Mouse (Mus musculus): ENCODE measurements around the gene Tcf19. TPM values are rescaled to one million over a fixed set of nuclear protein-coding genes. Genes with fewer than 3 reads are reported as not detected.

The Tcf19 gene
- polyA plus RNA-seq, 1 experiment from 2014 or later: 61.1 TPM

- Histone ChIP-seq H3K27me3 (peaks cover 50% of the 10 kb centered on the region), H3K4me1 (peaks cover 15% of the 10 kb centered on the region), H3K4me2 (replicated peaks) (no peak within 1 kb of the TSS), H3K9me3 (no peaks in the 10 kb centered on the region), H3K4me3 (no peak within 1 kb of the TSS), H3K36me3 (no peaks in the 10 kb centered on the region), H3K9ac (no peak within 1 kb of the TSS), H3K27ac (no peak within 1 kb of the TSS)
- no peak for ATAC-seq (ENCODE audit: insufficient number of reproducible peaks, insufficient read depth, low FRiP score, low TSS enrichment)
- WGBS: 25% methylated on average over 13 of the region's 13 CpGs
These were observed 10.8 kb downstream of the Tcf19 start, which contains the start of gene Pou5f1 for GRCm38 (mm10) chr17:35505776-35506175. Pou5f1 (plus strand) TSS chr17:35506018.

GRCm38 (mm10) chr17:35504628-35505481 is 11.8 kb downstream of the Tcf19 start:
- ATAC-seq (ENCODE audit: insufficient number of reproducible peaks, insufficient read depth, low FRiP score, low TSS enrichment): no peak
- Histone ChIP-seq H3K36me3 (no peaks in the 10 kb centered on the region), H3K4me3 (no peak overlapping the region), H3K9ac (no peak overlapping the region), H3K9me3 (no peaks in the 10 kb centered on the region), H3K27me3 (peaks cover 50% of the 10 kb centered on the region), H3K4me1 (peaks cover 15% of the 10 kb centered on the region), H3K27ac (no peak overlapping the region), H3K4me2 (replicated peaks) (no peak overlapping the region)
- WGBS: 25% methylated on average over 8 of the region's 8 CpGs

DNA sequence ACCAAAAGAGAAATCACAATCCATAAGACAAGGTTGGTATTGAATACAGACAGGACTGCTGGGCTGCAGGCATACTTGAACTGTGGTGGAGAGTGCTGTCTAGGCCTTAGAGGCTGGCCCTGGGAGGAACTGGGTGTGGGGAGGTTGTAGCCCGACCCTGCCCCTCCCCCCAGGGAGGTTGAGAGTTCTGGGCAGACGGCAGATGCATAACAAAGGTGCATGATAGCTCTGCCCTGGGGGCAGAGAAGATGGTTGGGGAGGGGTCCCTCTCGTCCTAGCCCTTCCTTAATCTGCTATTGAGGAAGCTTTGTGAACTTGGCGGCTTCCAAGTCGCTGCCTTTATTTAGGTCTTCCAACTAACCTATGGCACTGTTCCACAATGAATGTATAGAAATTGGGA is 12.8 kb downstream of the Tcf19 start:
- H3K4me3 ChIP-seq: no peak overlapping the region
- WGBS: 19% methylated on average over 5 of the region's 5 CpGs
- H3K27me3 ChIP-seq: peaks cover 42% of the 10 kb centered on the region
- no peaks in the 10 kb centered on the region for H3K36me3 ChIP-seq
- no peak for ATAC-seq (ENCODE audit: insufficient number of reproducible peaks, insufficient read depth, low FRiP score, low TSS enrichment)
- no peak overlapping the region for H3K4me2 ChIP-seq (replicated peaks)
- peaks cover 12% of the 10 kb centered on the region for H3K4me1 ChIP-seq
- H3K9ac ChIP-seq: no peak overlapping the region
- no peak overlapping the region for H3K27ac ChIP-seq
- no peaks in the 10 kb centered on the region for H3K9me3 ChIP-seq

DNA sequence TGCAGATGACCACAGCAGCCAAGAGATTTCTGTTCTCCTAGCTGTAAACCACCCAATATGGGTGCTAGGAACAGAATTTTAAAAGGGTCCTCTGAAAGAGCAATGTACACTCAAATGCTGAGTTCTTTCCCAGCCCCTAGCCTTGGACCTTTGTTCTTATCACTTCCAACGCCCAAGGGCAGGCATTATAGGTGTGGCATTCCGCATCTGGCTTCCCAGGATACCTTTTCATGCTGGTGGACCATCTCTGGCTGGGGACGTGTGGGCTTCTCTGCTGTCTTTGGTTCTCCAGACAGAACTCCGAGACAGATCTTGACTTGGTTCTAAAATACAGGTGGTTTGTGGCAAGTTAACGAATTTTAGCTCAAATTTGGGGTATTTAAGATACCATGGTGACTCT is 13.9 kb downstream of the Tcf19 start:
- ATAC-seq (ENCODE audit: insufficient number of reproducible peaks, insufficient read depth, low FRiP score, low TSS enrichment): no peak
- peak overlapping the region; percentile 68 for H3K27ac ChIP-seq
- no peak overlapping the region for H3K9ac ChIP-seq
- 56% methylated on average over 5 of the region's 5 CpGs for WGBS
- H3K4me1 ChIP-seq: peaks cover 12% of the 10 kb centered on the region
- no peaks in the 10 kb centered on the region for H3K36me3 ChIP-seq
- H3K27me3 ChIP-seq: peaks cover 38% of the 10 kb centered on the region
- H3K9me3 ChIP-seq: no peaks in the 10 kb centered on the region
- no peak overlapping the region for H3K4me3 ChIP-seq
- H3K4me2 ChIP-seq (replicated peaks): no peak overlapping the region

GRCm38 (mm10) chr17:35502226-35502625 is 14.4 kb downstream of the Tcf19 start:
- H3K9me3 ChIP-seq: no peaks in the 10 kb centered on the region
- ATAC-seq (ENCODE audit: insufficient number of reproducible peaks, insufficient read depth, low FRiP score, low TSS enrichment): no peak; the same call in 1 of the 2 replicates
- H3K36me3 ChIP-seq: no peaks in the 10 kb centered on the region
- peak overlapping the region; percentile 68 for H3K27ac ChIP-seq
- peaks cover 33% of the 10 kb centered on the region for H3K27me3 ChIP-seq
- WGBS: 3% methylated on average over 6 of the region's 6 CpGs
- H3K4me1 ChIP-seq: peaks cover 12% of the 10 kb centered on the region
- no peak overlapping the region for H3K4me3 ChIP-seq
- H3K4me2 ChIP-seq (replicated peaks): no peak overlapping the region
- no peak overlapping the region for H3K9ac ChIP-seq

DNA sequence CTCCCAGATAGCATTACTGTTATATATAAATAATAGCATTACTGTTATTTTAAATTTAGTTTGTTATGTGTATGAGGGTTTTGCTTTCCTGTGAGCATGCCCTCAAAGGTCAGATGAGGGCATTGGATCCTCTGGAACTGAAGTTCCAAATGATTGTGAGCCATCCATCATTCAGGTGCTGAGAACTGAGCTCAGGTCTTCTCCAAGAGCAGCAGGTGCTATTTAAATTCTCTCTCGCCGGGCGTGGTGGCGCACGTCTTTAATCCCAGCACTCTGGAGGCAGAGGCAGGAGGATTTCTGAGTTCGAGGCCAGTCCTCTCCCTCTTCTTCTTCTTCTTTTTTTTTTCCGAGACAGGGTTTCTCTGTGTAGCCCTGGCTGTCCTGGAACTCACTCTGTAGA is 19.5 kb downstream of the Tcf19 start:
- Histone ChIP-seq H3K4me3 (no peak overlapping the region), H3K9me3 (no peaks in the 10 kb centered on the region), H3K4me2 (replicated peaks) (no peak overlapping the region), H3K9ac (no peak overlapping the region), H3K27me3 (no peaks in the 10 kb centered on the region), H3K4me1 (peaks cover 5% of the 10 kb centered on the region; the same call in 1 of the 2 replicates), H3K36me3 (no peaks in the 10 kb centered on the region), H3K27ac (no peak overlapping the region)
- WGBS: 93% methylated on average over 7 of the region's 7 CpGs
- no peak for ATAC-seq (ENCODE audit: insufficient number of reproducible peaks, insufficient read depth, low FRiP score, low TSS enrichment)

DNA sequence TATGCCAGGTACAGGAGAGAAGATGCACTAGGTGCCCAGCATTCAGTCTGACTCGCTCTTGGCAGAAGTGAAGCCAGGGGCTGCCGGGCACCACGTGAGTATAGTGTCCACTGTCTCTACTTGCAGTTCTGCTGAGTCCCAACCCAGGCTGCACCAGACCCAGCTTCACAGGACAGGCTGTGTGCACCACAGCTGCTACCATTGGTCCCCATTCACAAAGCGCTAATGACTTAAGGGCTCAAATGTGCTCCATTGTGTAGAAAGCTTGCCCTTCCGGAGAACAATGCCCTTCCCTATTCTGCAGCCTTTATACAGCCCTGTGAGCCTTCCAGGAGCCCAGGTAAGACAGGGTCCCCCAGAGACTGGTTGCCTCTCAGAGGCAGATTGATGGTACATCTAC is 26.3 kb downstream of the Tcf19 start:
- no peak overlapping the region for H3K4me2 ChIP-seq (replicated peaks)
- no peak for ATAC-seq (ENCODE audit: insufficient number of reproducible peaks, insufficient read depth, low FRiP score, low TSS enrichment)
- no peaks in the 10 kb centered on the region for H3K4me1 ChIP-seq
- 57% methylated on average over 5 of the region's 5 CpGs for WGBS
- H3K27me3 ChIP-seq: no peaks in the 10 kb centered on the region
- no peaks in the 10 kb centered on the region for H3K36me3 ChIP-seq
- H3K9me3 ChIP-seq: no peaks in the 10 kb centered on the region
- H3K4me3 ChIP-seq: no peak overlapping the region
- H3K27ac ChIP-seq: no peak overlapping the region
- no peak overlapping the region for H3K9ac ChIP-seq

DNA sequence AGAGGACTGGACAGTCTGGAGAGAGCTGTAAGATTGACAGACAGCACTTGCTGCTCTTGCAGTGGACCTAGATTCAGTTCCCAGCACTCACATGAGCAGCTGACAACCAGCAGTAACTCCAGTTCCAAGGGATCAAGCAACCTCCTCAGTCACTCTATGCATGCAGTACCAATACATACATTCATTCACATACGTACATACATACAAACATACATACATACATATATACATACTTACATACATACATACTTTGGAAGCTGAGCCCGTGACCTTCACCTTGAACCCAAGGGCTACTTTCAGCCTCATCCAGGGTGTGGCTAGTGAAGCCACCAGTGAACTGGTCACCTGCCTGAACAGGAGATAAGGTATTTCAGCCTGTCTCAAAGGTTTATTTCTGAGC is 28.6 kb downstream of the Tcf19 start:
- Histone ChIP-seq H3K9ac (no peak overlapping the region), H3K27ac (no peak overlapping the region), H3K4me1 (no peaks in the 10 kb centered on the region), H3K36me3 (no peaks in the 10 kb centered on the region), H3K4me2 (replicated peaks) (no peak overlapping the region), H3K27me3 (no peaks in the 10 kb centered on the region; the same call in 1 of the 2 replicates), H3K4me3 (no peak overlapping the region), H3K9me3 (no peaks in the 10 kb centered on the region)
- ATAC-seq (ENCODE audit: insufficient number of reproducible peaks, insufficient read depth, low FRiP score, low TSS enrichment): no peak
- 90% methylated on average over 2 of the region's 2 CpGs for WGBS

GRCm38 (mm10) chr17:35486726-35487125 is 29.9 kb downstream of the Tcf19 start:
- Histone ChIP-seq H3K36me3 (no peaks in the 10 kb centered on the region), H3K4me2 (replicated peaks) (no peak overlapping the region), H3K9ac (no peak overlapping the region), H3K27me3 (no peaks in the 10 kb centered on the region; the same call in 1 of the 2 replicates), H3K4me3 (no peak overlapping the region), H3K4me1 (no peaks in the 10 kb centered on the region), H3K27ac (no peak overlapping the region), H3K9me3 (no peaks in the 10 kb centered on the region)
- ATAC-seq (ENCODE audit: insufficient number of reproducible peaks, insufficient read depth, low FRiP score, low TSS enrichment): no peak
- WGBS: 45% methylated on average over 10 of the region's 10 CpGs

- ATAC-seq (ENCODE audit: insufficient number of reproducible peaks, insufficient read depth, low FRiP score, low TSS enrichment): no peak
- Histone ChIP-seq H3K9ac (no peak overlapping the region), H3K27ac (no peak overlapping the region), H3K4me1 (no peaks in the 10 kb centered on the region), H3K4me2 (replicated peaks) (no peak overlapping the region), H3K36me3 (no peaks in the 10 kb centered on the region), H3K4me3 (no peak overlapping the region), H3K9me3 (no peaks in the 10 kb centered on the region), H3K27me3 (no peaks in the 10 kb centered on the region; the same call in 1 of the 2 replicates)
- WGBS: 31% methylated on average over 4 of the region's 4 CpGs
These were observed 30.9 kb downstream of the Tcf19 start for GRCm38 (mm10) chr17:35485702-35486101.

DNA sequence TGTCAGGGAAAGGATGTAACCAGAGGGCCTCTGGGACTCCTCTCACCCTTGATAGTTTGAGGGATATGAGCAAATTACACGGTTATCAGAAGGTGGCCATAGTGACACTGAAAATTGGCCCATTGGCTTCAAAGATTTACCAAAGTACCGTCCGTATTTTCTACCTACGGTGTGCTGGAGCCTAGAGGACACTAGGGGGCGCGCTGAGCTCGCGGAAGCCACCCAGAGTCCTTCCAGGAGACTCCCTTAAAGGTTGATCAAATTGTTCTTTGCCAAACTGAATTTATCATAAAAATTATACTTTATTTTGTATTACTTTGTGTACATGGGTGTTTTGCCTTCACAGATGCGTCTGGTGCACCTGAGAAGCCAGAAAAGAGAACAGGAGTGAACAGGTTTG is 32.6 kb downstream of the Tcf19 start:
- H3K27me3 ChIP-seq: no peaks in the 10 kb centered on the region; the same call in 1 of the 2 replicates
- H3K27ac ChIP-seq: no peak overlapping the region
- no peaks in the 10 kb centered on the region for H3K4me1 ChIP-seq
- H3K9ac ChIP-seq: no peak overlapping the region
- no peak for ATAC-seq (ENCODE audit: insufficient number of reproducible peaks, insufficient read depth, low FRiP score, low TSS enrichment)
- WGBS: 2% methylated on average over 9 of the region's 9 CpGs
- no peak overlapping the region for H3K4me3 ChIP-seq
- no peaks in the 10 kb centered on the region for H3K36me3 ChIP-seq
- no peaks in the 10 kb centered on the region for H3K9me3 ChIP-seq
- H3K4me2 ChIP-seq (replicated peaks): no peak overlapping the region
